Mouse (Mus musculus): ENCODE results near the gene Dqx1.

DNA sequence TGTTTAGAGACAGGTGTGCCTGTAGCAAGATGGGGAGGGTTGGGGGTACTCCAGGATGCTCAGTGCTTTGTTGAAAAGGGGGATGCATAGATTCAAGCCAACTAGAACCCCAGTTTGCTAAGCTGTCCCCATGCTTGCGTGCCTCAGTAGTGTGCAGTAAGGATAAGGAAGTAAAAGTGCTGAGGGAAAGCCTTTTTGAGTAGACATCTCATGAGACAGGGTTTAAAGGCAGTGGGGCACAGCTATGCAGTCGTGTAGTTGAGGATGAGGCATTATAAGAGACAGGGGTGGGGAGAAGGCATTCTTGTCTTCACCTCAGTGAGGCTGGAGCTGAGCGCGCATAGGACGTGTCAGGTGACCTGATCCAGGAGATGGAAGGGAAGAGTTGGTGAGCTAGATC lies 17.0 kb upstream of the Dqx1 start:
- TF ChIP-seq CTCF (IDR thresholded peaks at IDR 0.05; ENCODE audit: low read depth) (no peak), EP300 (IDR thresholded peaks at IDR 0.05; ENCODE audit: low read depth) (no peak)

Measured in liver, embryonic 14.5 days (tissue).